Mouse (Mus musculus) megakaryocyte, embryonic 14.5 days (primary cell): Measurements from ENCODE around the gene Sox5.

Source experiments
- FLI1 ChIP-seq: IDR thresholded peaks from 2 replicates; pipeline ENCODE4 v1.6.1; 2012; ENCODE audit warnings: low read length, inconsistent platforms, mixed read lengths
- GATA1 ChIP-seq: IDR thresholded peaks from 3 replicates; pipeline ENCODE4 v1.6.1; 2012; ENCODE audit warnings: mixed read lengths, low read length, inconsistent platforms, borderline replicate concordance

- no peak for TF ChIP-seq GATA1
- TF ChIP-seq FLI1: no peak
These were observed at the start of gene Sox5 for GRCm38 (mm10) chr6:144781431-144782030.
